Mouse (Mus musculus) T-cell, adult 2 months (primary cell): ENCODE data around the gene BC024978.

Experiments
- DNase-seq: peaks from one replicate; pipeline ENCODE4 v3.0.0; 2022; ENCODE audit warnings: low spot score

BC024978 gene

GRCm38 (mm10) chr7:27224877-27225575, 29.4 kb downstream of the BC024978 start:
- DNase-seq = no peak

- no peak for DNase-seq
These were observed 31.7 kb downstream of the BC024978 start for GRCm38 (mm10) chr7:27227276-27227675.

- DNase-seq = no peak
These were observed 32.1 kb downstream of the BC024978 start for GRCm38 (mm10) chr7:27227676-27228075.

- peak; percentile 93 for DNase-seq
These were observed 32.8 kb downstream of the BC024978 start, which contains the start of gene Itpkc for GRCm38 (mm10) chr7:27228281-27228821. Gene Itpkc (minus strand): TSS chr7:27228661.

- DNase-seq = peak; percentile 9
These were observed 33.3 kb downstream of the BC024978 start for GRCm38 (mm10) chr7:27228865-27229264.

GRCm38 (mm10) chr7:27230781-27231180, 35.2 kb downstream of the BC024978 start:
- DNase-seq = no peak

- DNase-seq = no peak
These were observed 36.2 kb downstream of the BC024978 start for GRCm38 (mm10) chr7:27231693-27232331.

GRCm38 (mm10) chr7:27232781-27233281, 37.2 kb downstream of the BC024978 start, which contains the start of gene Coq8b:
Gene Coq8b (plus strand): TSS chr7:27233023.
- peak; percentile 92 for DNase-seq

- DNase-seq = no peak
These were observed 37.7 kb downstream of the BC024978 start for GRCm38 (mm10) chr7:27233300-27233699.

- no peak for DNase-seq
These were observed 40.1 kb downstream of the BC024978 start for GRCm38 (mm10) chr7:27235726-27236125.

- DNase-seq = no peak
These were observed 41.9 kb downstream of the BC024978 start for GRCm38 (mm10) chr7:27237527-27237926.

GRCm38 (mm10) chr7:27238568-27238967, 43.0 kb downstream of the BC024978 start:
- no peak for DNase-seq

- no peak for DNase-seq
These were observed 47.6 kb downstream of the BC024978 start for GRCm38 (mm10) chr7:27243211-27243610.

- DNase-seq = peak; percentile 28
These were observed 48.5 kb downstream of the BC024978 start for GRCm38 (mm10) chr7:27244088-27244487.

GRCm38 (mm10) chr7:27249146-27249545, 53.6 kb downstream of the BC024978 start:
- no peak for DNase-seq

GRCm38 (mm10) chr7:27249928-27250327, 54.3 kb downstream of the BC024978 start:
- DNase-seq = no peak

GRCm38 (mm10) chr7:27251946-27252345, 56.4 kb downstream of the BC024978 start:
- no peak for DNase-seq

- no peak for DNase-seq
These were observed 60.1 kb downstream of the BC024978 start for GRCm38 (mm10) chr7:27255721-27256120.

GRCm38 (mm10) chr7:27257046-27257851, 61.7 kb downstream of the BC024978 start:
- no peak for DNase-seq

- no peak for DNase-seq
These were observed 62.2 kb downstream of the BC024978 start for GRCm38 (mm10) chr7:27257852-27258204.

GRCm38 (mm10) chr7:27258205-27258899, 62.8 kb downstream of the BC024978 start, which contains the start of gene Numbl:
Gene Numbl (plus strand): TSS chr7:27258433.
- peak; percentile 78 for DNase-seq
